Mouse (Mus musculus): ENCODE data around the gene Rbm45.

Rbm45 gene

DNA sequence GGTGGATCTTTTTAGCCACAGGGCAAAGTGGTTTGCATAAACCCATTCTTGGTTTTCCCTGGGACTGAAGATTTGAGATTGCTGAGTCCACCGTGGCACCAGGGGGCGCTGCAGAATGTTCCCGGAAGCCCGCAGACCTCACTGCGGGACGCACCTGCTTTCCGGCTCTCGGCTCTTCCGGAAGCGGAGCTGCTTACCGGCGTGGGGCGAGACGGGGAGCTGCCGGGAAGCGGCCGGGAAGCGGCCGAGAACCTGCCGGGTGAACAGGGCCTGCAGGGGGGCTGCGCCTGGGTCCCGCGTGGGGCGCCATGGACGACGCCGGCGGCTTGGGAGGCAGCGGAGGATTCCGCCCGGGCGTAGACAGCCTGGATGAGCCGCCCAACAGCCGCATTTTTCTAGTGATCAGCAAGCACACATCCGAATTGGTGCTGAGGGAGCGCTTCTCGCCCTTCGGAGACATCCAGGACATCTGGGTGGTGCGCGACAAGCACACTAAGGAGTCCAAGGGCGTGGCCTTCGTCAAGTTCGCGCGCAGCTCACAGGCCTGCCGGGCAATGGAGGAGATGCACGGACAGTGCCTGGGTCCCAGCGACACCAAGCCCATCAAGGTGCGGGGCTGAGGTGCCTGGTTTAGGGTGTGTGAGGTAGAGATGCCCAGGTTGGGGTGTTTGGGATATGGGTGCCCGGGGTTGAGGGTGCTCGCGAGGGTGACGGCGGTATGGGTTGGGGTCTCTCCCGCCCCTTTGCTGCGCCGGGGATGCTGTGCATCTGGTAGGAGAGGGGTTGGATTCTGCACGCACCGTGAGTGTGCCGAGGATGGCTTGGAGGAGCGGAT is at the start of gene Rbm45:
Gene Rbm45 (plus strand): TSS at position 164 of the 835 bp plus-strand sequence.
- peak; percentile 89 for DNase-seq

- DNase-seq: no peak
Measured at GRCm38 (mm10) chr2:76320336-76320735, 49.4 kb upstream of the Rbm45 start.

DNA sequence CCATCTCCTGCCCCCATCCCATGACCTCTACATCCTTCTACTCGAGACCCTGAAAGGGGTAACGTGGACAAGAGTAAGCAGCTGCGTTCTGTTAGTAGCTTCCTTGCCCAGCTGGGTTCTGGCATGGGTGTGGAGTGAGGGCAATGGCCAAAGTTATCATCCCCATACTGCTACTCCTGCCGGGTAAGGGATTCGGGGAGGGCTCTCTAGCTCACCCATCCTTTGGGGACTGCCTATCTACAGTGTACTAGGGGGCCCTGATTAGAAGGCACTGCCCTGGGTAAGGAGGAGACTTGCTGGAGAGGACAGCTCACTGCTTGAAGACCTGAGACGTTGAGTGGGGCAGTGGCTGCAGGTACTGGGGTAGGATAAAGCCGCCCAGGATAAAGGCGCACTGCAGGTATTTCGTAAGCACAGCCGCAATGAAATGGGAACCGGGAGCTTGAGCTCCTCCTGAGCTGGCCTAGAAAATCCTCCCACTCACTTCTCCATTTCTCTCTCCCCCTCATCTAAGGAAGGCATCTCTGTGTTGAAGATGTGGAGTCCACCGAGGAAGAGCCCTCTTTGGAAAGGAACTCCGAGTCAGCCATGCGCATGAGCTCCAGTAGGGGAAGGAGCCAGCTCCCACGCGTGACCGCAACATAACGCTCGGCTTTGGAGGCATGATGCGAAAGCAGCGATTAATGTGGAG is 46.5 kb upstream of the Rbm45 start:
- no peak for DNase-seq

DNA sequence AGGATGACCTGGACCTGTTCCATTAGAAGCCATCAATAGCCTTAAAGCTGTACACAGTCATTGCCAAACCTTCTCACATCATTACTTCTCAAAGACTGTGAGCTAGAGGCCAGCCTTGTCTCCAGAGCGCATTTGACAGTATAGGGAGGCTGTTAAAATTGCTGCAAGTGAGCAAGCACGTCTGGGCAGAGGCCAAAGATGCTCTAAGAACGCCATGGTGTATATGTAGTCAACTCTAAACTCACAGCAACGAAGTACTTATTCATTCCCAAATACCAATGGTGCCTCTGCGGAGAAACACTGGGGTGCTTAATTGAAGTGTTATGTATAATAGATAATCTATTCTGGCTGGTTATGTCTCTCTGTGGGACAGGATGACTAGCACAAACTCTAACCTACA is 45.3 kb upstream of the Rbm45 start:
- DNase-seq: no peak

GRCm38 (mm10) chr2:76326161-76326560 is 43.6 kb upstream of the Rbm45 start:
- DNase-seq: no peak

DNA sequence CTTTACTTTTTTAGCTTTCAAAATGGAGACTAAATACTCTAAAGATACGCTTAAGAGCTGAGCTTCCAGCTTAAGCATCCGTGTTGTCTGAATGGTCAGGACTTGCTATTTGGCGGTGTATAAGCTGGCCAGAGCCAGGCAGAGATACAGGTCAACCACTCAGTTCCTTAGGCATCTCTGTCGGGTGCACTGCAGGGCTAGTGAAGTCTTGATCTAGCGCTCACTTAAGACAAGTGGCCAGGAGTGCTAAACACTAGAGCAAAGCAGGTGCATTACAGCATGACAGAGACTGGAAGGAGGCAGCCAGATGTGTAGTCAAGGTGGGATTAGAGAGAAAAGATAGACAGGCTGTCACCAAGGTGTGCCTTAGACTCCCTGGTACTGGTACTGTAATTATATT is 39.7 kb upstream of the Rbm45 start:
- no peak for DNase-seq

- no peak for DNase-seq
Measured at GRCm38 (mm10) chr2:76332161-76332805, 37.5 kb upstream of the Rbm45 start.

- no peak for DNase-seq
Measured at GRCm38 (mm10) chr2:76334596-76334995, 35.2 kb upstream of the Rbm45 start.

DNA sequence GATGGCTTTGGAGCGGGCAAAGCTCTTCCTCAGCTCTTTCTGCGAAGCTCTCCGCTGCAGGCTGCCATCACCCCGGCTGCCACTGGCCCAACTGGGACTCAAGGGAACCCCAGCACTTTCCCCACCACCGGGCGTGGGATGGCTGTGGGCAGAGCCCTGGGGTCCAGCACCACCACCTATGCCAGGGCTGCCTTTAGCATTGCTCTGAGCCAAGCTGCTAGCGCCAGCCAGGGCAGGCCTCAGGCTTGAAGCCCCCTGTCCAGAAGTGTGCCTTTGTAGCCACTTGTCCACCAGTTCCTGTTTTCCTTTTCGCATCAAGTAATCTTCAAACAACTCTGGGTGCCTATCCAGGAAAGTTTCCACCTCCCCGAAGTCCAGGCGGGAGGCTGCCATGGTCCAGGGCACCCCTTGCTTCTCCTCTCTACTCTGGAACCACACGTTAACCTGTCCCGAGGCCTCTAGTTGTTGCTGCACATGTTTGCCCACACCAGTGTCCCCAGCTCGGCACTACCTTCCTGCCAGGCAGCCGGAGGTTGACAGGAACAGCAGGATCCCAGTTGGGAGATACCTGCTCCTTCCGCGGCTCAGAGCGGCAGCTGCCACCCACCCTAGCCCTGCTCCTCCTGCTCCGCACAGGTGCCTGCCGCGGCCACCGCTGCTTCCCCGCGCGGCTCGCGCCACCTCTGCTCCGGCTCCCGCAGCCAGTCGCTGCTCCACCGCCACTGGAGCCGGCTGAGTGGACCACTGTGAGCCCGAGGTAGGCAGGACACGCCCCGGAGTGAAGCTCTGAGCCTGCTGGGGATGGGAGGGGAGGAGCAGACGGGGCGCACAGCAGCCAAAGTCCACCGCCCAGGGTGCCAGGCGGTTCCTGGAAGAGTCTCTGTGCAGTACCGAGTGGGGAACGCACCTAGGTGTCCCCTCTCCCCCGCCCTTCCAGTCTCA is 31.3 kb upstream of the Rbm45 start, which contains the start of gene Pde11a:
Gene Pde11a (minus strand): TSS at position 560 of the 942 bp plus-strand sequence.
- peak; percentile 14 for DNase-seq

DNA sequence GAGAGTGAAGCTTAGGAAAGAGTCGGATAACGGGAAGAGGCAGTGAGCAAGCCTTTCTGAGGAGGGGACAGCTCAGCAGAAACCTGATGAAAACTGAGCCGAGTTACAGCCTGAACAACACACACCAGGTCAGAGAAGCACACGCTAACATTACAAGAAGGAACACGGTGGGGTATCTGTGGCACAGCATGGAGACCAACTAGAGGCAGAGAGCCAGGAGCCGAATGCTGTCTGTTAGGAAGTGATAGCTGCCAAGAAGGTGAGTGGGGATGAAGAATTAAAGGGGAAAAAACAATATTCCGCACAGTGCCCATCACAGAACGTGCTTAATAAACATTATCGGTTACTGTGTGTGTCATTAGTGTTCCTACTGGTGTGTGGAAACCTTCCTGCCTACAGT is 27.6 kb upstream of the Rbm45 start:
- DNase-seq: no peak

DNA sequence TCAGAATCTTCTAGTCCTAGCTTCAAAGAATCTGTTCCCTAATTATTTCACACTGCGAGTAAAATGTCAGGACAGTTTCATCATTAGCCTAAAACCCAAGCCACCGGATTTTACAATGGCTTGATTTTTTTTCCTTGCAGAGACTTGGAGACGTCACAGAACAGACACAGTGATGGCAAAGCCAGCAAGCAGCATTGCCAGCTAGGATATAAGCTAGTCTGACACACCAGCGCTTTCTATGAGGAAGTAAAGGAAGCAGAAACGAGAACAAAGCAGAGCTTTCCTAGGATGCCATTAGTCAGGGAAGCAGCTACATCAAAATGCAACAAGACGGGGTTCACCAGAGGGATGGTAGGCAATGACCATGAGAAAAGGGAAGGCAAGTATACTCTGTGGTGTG is 21.9 kb upstream of the Rbm45 start:
- no peak for DNase-seq

- DNase-seq: no peak
Measured at GRCm38 (mm10) chr2:76360226-76360625, 9.6 kb upstream of the Rbm45 start, which contains the start of gene Cyct. Gene Cyct (minus strand): TSS chr2:76360450.

DNA sequence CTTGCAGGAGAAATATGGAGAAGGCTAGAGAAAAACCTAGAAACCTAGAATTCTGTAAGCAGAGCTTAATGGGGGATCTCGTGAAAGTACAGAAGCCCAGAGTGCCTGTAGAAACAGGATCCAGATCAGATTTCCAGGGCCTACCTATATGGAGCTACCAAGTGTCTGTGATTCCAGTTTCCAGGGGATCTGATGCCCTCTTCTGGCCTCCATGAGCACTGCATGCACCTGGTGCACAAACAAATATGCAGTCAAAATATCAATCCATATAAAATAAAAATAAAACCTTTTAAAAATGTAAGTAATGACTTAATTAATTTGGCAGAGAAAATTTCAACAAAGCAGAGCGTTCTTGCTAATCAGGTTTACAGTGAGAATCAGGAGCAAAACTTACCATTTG is 7.7 kb upstream of the Rbm45 start:
- DNase-seq: no peak

- DNase-seq: no peak
Measured at GRCm38 (mm10) chr2:76365811-76366210, 4.0 kb upstream of the Rbm45 start.

DNA sequence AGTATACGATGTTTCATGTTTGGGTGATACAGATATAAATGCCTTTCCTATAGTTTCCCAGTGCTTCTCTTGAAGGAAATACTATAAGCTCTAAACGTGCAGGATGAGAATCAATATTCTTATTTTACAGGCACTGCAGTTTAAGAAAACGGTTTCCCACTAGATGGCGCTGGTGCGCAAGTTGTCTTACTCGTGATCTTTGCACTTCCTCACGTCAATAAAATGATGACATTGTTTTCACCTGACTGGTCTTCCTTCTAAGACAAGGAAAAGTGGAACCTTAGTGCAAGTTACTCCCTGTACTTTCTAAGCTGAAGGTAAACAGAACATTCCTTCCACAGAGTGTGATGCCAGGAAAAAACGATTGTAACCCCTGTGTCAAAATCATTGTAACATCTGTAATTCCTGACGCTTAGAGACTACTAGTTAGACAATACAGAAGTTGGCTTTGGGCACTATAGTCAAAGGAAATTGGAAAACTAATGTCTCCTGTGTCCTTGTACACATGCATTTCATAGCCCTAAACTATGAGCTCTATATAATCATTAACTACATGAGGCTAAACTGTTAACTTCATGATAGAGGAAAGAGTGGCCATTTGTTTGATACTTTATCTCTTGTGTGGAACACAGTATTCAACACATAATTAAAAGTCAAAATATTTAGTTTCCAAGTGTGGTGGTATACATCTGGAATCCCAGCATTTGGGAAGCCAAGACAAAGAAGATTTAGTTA is 2.4 kb upstream of the Rbm45 start:
- peak; percentile 93 for DNase-seq

GRCm38 (mm10) chr2:76368861-76369660 is 723 bp upstream of the Rbm45 start:
- DNase-seq: no peak

DNA sequence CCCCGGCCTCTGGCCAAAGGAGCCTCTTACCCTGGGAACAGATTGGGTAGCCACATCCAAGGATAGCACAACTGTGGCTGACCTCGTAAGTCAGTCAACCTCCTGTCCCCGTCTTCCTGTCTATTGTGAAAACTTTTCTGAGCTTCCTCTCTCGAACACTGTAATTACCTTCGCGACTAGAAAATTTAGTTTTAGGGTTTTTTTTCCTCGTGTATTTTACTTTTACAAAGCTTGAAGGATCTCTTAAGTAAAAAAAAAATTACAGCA is 805 bp downstream of the Rbm45 start:
- DNase-seq: no peak

GRCm38 (mm10) chr2:76372244-76372643 is 2.5 kb downstream of the Rbm45 start:
- no peak for DNase-seq

GRCm38 (mm10) chr2:76374544-76375206 is 4.9 kb downstream of the Rbm45 start:
- no peak for DNase-seq

DNA sequence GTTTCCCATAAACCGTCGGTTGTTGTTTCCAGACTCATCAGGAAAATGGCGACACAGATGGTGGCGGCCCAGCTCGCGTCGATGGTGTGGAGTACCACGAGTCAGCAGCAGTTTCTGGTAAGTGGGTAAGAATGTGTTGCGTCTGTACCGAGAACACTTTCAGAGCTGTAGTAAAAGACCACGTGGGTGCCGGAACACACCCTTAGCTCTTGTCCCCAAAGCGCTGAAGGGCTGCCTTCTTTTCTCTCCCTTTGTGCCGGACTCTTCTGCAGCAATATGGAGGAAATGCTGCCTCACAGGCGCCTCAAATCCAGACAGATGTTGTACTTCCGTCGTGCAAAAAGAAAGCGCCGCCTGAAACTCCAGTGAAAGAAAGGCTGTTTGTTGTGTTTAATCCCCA is 8.9 kb downstream of the Rbm45 start:
- DNase-seq: no peak

- DNase-seq: no peak
Measured at GRCm38 (mm10) chr2:76386531-76386930, 16.7 kb downstream of the Rbm45 start.

Measured in lung, postnatal 36 days (tissue).